Mouse (Mus musculus) gastrocnemius, adult 18-20 months (tissue): ENCODE measurements around the gene Pnmt. TPM values are rescaled to one million over a fixed set of nuclear protein-coding genes. Genes with fewer than 3 reads are reported as not detected.

ENCODE experiments used
- DNase-seq: peaks from one replicate; pipeline ENCODE4 v3.0.0; 2021; ENCODE audit warnings: low spot score
- long read RNA-seq, 2 experiments: library from polyadenylated mRNA; stranded (forward); transcript quantifications; one replicate each; pipeline ENCODE4 v2.0.0; 2021
- total RNA-seq, 2 experiments: library from RNA; stranded (reverse); gene quantifications; 2 replicates each; pipeline ENCODE4 v1.2.3; 2021

The Pnmt gene
- 1 to 10 TPM; 1.2 to 8.2 TPM for total RNA-seq
- long read RNA-seq, experiment 1, result 0 reads
- long read RNA-seq, experiment 2, partial matches to known transcripts, result 0 of 10 reads
- long read RNA-seq, experiment 2, other reads (novel, unspliced or antisense), result 7 of 10 reads

DNA sequence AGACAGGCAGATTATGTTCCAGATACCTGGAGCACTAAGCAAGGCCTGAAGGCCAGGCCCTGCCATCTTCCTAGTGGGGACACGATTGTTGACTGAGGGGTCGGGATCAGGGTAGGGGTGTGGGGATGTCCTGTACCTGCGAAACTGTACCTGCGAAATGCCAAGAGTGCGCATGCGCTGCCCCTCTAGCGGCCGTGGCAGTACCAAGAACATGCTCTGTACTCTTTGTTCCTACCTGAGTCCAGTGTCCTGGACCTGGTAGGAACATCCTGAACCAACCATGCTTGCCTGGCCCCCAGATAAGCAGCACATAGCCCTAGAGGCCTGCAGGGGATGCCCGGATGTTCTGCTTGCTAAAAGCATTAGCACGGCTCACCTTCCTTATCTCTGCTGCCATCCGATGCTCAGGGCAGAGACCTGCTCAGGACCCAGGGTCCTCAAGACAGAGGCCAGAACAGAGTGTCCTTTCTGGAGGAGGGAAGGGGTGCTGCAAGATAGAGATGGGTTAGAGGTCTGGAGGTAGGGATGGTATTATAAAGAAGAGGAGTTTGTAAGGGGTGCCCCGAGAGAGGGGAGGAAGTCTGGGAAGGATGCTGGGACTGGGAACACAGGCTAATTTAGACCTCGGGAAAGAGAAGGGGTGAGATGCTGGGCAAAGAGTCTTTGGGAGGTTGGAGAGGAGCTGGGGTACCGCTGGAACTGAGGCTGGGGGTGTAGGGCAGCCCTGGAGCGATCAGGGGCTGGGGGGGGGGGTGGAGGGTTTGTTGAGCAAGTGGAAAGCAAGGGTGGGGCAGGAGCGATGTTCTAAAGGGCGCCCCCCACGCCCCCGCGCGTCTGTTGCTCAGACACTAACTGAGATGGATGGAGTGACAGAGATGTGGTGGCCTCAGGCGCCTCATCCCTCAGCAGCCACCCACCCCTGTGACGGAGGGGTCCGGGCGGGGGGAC lies at the start of gene Pnmt:
Gene Pnmt (plus strand): TSS at position 813 of the 948 bp plus-strand sequence.
- DNase-seq, result peak; percentile 78

DNA sequence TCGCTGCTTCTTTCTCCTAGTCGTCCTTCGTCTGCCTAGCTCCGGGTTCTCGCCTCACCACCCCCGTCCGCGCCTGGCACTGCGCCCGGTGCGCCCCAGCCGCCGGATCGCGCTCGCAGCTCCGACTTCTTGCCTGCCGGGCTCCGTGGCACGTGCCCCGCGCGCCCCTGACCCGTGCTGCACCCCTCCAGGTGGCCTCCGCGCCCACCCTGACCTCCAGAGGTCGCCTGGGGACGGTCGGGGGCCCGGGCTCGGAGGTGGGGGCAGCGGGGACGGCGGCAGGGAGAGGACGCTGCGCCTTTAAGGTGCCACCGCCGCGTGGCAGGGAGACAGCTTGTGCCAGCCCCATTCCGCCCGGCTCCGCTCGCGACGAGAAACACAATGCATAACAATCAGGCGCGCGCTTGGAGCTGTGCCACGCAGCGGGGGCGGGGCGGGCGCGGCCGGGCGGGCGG lies 47.7 kb upstream of the Pnmt start:
- DNase-seq, result no peak

DNA sequence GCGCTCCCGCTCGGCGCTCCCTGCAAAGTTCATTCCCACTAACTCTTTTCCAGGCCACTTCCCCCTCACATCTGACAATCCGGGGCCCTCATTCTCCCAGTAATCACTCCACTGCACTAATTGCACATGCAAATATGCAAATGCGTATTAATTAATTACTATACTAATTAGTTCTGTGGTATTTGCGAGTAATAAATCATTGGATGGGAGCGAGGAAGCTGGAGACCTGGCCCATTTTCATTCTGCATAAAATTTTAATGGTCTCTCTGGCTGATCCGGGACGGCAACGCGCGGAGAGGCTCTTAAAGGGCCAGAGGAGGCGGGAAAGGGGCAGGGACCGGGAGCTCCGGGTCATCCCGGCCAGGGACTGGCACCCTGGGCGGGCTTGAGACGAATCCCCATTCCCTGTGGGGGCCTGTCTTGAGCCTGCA lies 47.2 kb upstream of the Pnmt start:
- no peak for DNase-seq

DNA sequence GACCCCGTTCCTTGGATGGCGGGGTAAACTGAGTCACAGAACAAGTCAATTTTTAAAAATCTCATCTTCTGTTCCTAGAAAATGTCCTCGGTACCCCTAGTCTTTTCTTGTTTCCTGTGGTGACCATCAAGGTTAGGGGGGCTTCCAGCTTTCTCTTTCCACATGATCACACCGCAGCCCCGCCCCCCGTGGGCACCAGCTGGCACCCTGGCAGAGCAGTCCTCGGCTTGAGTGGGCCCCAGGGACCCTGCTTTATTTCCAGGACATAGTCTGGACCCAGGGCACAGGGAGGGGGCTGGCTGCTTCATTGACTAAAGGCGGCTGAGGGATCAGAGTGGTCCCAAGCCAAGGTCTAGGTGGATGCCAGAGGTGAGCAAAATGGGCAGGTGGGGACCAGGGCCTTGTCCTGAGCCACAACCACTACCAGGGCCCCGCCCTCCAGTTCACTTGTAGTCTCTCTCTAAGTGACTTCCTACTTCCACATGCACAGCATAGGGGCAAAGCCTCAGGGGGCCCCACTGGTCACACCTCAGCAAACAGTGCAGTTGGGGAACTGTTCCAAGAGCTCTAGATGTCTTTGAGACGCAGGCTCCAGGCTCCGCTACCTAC lies 46.5 kb upstream of the Pnmt start:
- no peak for DNase-seq

DNA sequence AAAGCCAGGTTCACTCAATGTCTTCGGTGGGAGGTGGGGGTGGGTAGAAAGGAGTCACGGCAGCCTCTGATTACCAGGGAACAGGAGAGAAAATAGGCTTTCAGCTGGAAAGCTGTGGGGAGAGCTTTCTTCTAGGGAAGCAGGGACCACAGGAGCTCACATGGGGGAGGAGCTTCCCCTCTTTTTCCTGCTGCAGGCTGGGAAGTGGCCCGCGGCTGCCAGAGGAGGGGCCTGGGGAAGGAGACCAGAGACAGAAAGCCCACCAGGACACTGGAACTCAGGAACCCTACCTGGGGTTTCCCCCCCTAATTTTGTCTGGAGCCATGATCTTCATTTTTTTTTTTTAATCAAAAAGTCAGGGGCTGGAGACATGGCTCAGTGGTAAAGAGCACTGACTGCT lies 45.7 kb upstream of the Pnmt start:
- no peak for DNase-seq

DNA sequence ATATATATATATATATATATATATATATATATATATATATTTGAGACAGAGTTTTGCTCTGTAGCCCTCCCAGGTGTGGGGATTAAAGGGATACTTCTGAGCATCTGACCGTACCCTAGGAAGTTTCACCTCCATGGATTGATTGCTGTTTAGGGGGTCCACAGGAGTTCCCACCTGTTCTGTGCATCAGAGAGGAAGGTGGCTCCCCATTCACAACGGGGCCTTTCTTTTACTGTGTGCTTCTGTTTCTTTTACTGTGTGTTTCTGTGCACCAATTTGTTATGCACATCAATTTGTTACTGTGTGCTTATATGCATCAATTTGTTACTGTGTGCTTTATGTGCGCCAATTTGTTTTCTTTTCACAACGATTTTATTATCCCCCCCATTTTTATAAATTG lies 45.1 kb upstream of the Pnmt start:
- no peak for DNase-seq

DNA sequence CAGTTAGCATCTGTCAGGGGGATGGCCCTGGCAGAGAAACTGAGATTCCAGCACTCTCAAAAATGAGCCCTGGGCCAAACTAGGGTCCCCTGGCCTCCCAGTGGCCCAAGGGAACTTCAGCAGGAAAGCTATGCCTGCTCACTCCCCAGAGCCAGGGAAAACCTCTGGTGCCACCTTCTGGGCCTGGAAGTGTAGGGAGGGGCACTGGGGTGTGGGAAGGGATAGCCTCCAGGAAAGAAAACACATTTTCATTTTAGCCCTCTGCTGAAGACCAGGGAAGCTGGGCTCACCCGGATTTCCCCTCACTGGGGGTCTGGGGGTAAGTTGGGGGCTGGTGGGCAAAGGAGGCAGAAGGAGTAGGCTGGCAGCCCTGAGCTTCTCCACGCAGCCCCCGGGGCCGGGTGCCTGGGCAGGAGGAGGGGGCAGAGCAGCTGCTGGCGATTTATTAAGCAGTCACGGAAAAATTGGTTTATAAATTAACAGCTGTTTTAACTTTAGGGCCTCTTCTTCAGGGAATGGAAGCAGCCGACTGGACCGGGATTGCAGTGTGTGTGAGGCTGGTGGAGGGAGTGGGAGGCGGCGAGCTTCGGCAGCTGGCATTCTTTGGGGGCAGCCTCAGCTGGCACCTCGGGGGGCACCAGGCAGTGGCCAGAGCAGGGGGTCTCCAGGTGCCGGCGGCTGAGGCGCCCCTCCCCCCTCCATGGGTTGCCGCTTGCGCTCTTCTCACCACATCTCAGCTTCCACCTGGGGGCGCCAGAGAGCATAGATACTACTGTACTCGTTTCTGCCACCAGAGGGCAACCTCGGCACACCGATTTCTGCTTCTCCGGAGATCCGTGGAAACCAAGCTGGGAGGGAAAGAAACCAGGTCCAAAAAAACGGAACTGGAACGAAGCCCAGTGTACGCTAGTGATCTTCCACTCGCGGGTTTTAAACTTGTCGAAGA lies 44.0 kb upstream of the Pnmt start:
- DNase-seq, result peak; percentile 95

DNA sequence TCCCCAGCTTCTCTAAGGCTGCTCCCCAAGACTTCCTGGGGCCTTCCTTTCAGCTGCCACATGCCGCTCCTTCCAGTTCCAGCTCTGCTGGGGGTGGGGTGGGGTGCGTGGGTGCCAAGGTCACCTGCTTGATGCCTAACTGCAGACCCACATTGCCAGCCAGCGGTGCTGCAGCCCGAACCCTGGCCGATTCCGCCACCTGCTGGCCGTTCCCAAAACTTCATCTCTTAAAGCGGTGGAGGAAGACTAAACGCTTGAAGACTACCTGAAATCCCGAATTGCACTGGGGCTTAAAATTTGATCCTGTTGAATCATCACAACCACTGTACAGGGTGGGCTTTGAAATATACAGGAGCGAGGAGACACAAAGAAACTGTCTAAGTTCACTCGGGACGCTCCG lies 41.0 kb upstream of the Pnmt start:
- peak; percentile 72 for DNase-seq

DNA sequence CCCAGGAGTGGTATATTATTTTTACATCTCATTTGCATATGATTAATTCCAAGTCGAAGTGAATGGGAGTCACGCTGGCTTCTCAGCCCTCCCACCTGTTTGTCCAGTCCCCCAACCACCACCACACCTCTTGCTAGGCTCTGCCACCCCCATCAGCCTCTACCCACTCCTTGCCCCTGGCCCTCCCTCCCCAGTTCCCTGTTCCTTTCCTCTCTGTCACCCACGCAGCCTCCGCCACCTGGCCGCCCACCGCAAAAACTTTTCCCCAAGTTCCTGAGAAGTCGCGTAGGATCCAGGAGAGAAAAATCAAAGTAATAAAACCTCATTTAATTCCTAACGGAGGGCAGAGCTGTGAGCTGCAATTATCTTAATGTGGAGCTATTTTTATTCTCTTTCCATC lies 40.1 kb upstream of the Pnmt start:
- DNase-seq, result no peak

DNA sequence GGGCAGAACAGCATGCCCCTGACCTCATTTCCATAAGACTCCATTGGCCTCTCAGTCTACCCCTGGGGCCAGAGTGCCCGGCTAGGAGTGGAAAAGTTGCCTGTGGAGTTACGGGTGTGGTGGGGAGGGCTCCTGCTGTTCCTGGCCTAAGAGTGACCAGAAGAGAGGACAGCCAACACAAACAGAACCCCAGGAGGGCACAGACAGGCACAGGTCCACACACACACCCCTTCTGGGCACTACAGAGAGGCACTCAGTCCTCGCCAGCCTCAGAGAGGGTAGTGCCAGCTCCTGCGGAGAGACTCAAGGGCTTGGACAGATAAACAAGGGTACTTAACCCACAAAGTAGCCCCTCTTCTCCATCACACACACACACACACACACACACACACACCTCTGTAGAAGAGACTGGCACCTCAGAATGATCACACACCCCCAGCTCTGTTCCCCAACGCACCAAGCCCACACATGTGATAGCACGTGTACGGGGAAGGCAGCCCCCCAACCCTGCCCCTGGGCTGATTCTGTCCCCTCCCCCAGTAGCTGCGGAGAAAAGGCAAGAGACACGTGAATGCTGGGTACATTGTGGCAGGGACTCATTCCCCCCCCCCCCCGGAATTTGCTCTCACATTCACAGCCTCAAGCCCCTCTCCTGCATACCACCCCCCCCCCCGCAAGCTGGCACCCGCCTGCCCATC lies 38.7 kb upstream of the Pnmt start:
- no peak for DNase-seq

DNA sequence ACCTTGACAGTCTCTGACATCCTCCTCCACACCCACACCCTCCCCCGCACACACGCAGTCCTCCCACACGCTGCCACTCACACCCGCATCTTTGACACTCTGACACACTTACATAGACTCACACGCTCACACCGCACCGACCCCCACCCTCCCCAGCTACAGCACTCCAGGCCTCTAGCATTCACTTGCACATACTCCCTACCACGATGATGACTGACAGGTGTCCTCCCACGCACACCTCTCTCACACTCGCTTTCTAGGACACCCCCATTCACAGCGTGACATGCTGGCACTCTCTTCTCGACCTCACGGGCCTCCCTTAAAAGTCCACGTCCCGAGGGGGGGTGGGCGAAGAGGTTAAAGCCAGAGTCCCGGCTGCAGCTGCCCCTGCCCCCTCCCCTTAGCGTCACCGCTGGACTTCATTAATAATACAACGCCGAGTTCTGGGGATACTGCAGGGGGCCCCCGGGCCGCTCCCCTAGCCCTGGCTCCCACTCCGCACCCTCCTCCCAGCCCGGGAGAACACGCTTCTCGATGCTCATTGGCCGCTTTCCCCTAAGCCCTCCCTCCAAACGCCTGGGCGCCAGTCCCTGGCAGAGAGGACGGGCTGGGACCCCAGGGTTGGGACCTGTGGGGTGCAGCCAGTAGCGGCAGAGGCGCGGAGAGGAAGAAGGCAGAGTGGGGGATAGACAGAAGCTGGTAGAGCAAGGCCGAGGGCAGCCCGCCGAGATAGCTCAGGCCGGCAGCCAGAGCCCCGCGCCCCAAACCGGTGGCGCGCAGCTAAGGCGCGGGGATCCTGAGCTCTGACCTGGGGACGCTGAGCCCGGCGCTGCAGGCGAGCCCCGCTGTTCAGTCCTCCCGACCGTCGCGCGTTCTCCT lies 37.9 kb upstream of the Pnmt start, which contains the start of gene Ppp1r1b:
Gene Ppp1r1b (plus strand): TSS at position 322 of the 879 bp plus-strand sequence.
- DNase-seq, result peak; percentile 37

DNA sequence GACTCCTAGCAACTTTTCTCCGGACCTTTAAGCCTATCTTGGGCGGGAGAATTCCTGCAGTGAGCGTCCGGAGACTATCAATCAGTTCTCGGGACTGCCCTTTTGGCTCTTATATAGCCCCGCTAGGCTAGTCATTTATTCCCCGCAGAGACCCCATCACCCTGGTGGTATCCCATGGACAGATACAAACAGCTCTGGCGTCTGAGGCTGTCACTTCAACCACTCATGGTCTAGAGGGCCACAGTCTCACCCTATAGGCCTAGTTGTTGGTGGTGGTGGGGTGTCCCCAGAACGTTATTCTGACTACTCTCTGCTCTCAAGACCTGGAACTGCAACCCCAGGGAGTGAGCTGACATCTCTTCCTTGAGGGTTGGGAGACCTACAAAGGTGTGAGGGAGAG lies 36.9 kb upstream of the Pnmt start:
- DNase-seq, result no peak

DNA sequence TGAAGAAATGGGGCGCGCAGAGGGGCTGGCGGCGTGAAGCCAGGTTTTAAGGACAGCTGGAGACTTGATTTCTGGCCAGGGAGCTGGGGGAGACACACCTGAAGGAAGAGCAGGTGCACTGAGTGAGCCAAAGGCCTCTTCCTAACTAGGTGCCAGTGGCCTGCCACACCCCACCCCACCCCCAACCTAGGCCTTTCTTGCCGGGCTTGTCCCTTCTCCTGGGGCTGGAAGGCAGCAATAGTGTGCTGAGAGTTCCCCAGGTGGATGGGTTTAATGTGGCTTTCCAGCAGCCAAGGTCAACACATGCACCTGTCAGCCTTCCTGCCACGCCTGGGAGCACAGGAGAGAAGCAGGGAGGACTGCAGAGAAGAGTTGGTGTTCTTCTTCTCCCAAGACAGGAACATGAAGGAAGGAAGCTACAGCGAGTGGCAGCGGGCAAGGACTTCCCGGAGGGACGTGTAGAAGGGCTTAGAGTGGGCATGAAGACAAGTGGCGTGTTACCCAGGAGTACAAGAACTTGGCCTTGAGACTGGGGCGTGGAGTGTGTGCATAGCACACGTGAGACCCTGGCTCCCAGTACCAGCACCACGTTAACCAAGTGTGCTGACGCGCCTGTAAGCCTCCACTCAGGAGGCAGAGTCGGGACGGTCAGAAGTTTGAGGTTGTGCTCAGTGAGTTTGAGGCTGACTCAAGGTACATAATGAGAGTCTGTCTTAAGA lies 33.8 kb upstream of the Pnmt start:
- no peak for DNase-seq

DNA sequence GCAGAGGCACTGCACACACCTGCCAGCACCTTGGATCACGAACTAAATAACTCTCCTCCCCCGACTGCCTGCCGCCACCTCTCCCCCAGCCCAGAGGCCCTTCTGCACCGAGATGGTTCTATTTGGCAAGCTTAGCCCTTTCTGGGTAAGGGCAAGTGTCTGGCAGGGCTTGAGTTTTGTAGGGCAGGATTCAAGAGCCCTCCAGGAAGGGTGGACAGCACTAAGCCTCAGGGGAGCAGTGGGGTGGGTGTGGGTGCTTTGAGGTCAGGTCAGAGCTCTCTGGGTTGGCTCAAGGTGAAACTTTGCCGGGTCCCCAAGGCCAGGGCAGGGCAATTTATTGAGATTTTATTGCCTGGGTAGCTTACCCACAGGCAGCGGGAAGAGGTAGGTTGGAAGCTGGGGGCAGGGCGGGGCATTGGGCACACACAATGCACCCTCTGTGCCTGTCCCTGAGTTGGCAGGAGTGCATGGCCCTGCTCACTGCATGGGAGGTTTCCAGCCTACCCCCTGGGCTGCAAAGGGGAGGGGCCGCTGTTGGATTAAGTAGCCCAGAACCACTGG lies 32.5 kb upstream of the Pnmt start:
- DNase-seq, result no peak

DNA sequence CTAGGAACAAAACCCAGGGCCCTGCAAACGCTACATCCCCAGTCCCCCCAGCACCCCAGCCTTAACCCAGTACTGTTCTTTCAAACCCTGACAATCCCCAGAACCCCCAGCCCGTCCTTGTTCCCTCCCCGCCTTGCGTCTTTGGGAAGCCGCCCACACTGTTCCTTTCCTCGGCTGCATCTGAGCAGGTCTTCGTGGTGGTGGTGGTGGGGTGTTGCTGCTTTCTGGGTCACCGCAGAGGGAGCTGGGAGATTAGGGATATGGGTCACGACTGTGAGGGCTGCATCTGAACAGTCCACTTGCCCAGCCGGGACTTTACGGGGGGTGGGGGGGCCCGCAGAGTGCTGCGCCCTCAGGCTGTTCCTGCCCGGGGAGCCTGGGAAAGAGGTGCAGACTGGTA lies 31.8 kb upstream of the Pnmt start:
- no peak for DNase-seq

DNA sequence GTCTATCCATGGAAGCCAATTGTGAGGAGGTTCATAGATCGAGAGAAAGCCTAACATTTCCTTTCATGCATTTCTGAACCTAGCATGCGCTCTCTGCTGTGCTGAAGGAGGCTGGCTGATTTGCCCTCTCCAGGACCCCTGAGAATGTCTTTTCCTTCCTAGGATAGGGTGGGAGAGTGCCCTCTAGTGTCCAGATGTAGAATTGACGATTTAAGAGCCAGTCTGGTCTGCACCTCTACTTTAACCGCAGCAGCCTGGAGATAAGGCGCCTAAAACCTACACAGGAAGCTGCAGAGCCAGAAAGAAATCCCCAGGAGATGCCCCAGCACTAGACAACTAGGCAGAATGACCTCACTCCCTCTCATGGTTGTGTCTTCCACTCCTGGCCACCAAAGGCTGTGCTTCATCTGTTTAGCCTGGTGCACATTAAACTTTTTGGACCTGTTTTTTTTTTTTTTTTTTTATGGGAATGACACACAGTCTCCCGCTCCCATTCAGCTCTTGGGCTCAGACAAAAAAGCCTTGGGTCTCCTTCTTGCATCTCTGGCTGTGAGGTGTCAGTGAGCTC lies 30.4 kb upstream of the Pnmt start:
- no peak for DNase-seq

DNA sequence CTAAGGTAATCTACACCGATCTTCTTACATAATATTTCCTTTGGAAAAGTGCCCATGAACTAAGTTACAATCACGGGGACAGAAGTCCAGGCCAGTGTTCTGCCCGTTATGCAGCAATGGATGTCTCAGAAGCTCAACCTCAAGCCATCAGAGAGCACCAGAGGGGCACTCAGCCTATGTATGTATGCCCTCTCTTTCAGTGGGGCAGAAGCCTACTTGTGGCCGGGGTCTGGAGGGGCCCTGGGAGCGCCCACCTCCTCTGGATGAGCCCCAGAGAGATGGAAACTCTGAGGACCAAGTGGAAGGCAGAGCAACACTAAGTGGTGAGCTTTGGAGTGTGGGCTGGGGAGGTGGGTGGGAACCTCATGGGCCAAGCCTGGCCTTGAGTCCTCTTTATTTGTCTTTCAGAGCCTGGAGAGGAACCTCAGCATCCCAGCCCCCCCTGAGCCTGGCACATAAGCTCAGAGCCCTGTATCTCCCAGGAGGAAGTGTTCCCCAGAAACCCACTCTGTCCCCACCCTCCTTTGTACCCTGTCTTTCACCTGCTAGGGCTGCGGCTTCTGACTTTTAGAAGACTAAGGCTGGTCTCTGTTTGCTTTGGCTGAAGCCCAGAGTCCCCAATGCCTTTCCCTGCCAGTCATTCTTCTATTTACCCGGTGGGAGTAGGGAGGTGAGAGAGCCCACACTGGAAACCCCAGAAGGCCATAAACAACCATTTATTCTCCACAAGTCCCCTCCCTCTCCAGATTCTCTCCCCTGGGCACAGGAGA lies 29.4 kb upstream of the Pnmt start:
- no peak for DNase-seq
